Mouse (Mus musculus): ENCODE measurements at regions not wholly inside any gene's neighbourhood (a gene's known extent, or its start where the extent isn't known, plus 50 kb on each side); places are given as distances from the start of the nearest gene placed in this dataset.
"Not testable (repeated sequence)": the region's sequence is repeated elsewhere in the genome, so short reads cannot be mapped to it uniquely, and the experiment has no call there.

GRCm38 (mm10) chr4:84165256-84165655 is 509.8 kb downstream of the Bnc2 start:
- ATAC-seq (ENCODE audit: low FRiP score, low TSS enrichment), result no peak
- H3K27me3 ChIP-seq (ENCODE audit: control insufficient read depth, insufficient read depth, low read length), result peaks cover 15% of the 10 kb centered on the region; the same call in 1 of the 2 replicates
- no peak overlapping the region for H3K4me3 ChIP-seq (replicated peaks; ENCODE audit: low read depth, low read length)
- WGBS, result 88% methylated on average over 3 of the region's 3 CpGs
- no peak overlapping the region for H3K4me2 ChIP-seq (ENCODE audit: low read length)
- H3K9ac ChIP-seq (replicated peaks; ENCODE audit: low read length), result no peak overlapping the region
- no peak overlapping the region for H3K27ac ChIP-seq (replicated peaks; ENCODE audit: low read depth, low read length)
- H3K36me3 ChIP-seq (ENCODE audit: control insufficient read depth, insufficient read depth, low read length), result no peaks in the 10 kb centered on the region
- no peaks in the 10 kb centered on the region for H3K4me1 ChIP-seq (ENCODE audit: control insufficient read depth, insufficient read depth, low read length)
- DNase-seq, result no peak
- H3K9me3 ChIP-seq (ENCODE audit: control insufficient read depth, low read length), result no peaks in the 10 kb centered on the region

GRCm38 (mm10) chr4:84172841-84173240 is 502.2 kb downstream of the Bnc2 start:
- Histone ChIP-seq H3K9me3 (ENCODE audit: control insufficient read depth, low read length) (no peaks in the 10 kb centered on the region), H3K9ac (replicated peaks; ENCODE audit: low read length) (no peak overlapping the region), H3K27ac (replicated peaks; ENCODE audit: low read depth, low read length) (no peak overlapping the region), H3K36me3 (ENCODE audit: control insufficient read depth, insufficient read depth, low read length) (no peaks in the 10 kb centered on the region), H3K4me2 (ENCODE audit: low read length) (no peak overlapping the region), H3K4me1 (ENCODE audit: control insufficient read depth, insufficient read depth, low read length) (peaks cover 15% of the 10 kb centered on the region; the same call in 1 of the 2 replicates), H3K27me3 (ENCODE audit: control insufficient read depth, insufficient read depth, low read length) (peaks cover 33% of the 10 kb centered on the region), H3K4me3 (replicated peaks; ENCODE audit: low read depth, low read length) (no peak overlapping the region)
- 10% methylated on average over 6 of the region's 6 CpGs for WGBS
- DNase-seq, result peak; percentile 64
- ATAC-seq (ENCODE audit: low FRiP score, low TSS enrichment), result peak; percentile 60; the same call in 1 of the 2 replicates

GRCm38 (mm10) chr4:84173441-84173840 is 501.6 kb downstream of the Bnc2 start:
- H3K9ac ChIP-seq (replicated peaks; ENCODE audit: low read length), result no peak overlapping the region
- 37% methylated on average over 2 of the region's 2 CpGs for WGBS
- no peak overlapping the region for H3K4me2 ChIP-seq (ENCODE audit: low read length)
- H3K27me3 ChIP-seq (ENCODE audit: control insufficient read depth, insufficient read depth, low read length), result peaks cover 33% of the 10 kb centered on the region
- peaks cover 15% of the 10 kb centered on the region; the same call in 1 of the 2 replicates for H3K4me1 ChIP-seq (ENCODE audit: control insufficient read depth, insufficient read depth, low read length)
- no peaks in the 10 kb centered on the region for H3K36me3 ChIP-seq (ENCODE audit: control insufficient read depth, insufficient read depth, low read length)
- H3K27ac ChIP-seq (replicated peaks; ENCODE audit: low read depth, low read length), result no peak overlapping the region
- DNase-seq (no peak), ATAC-seq (ENCODE audit: low FRiP score, low TSS enrichment) (no peak)
- no peak overlapping the region for H3K4me3 ChIP-seq (replicated peaks; ENCODE audit: low read depth, low read length)
- no peaks in the 10 kb centered on the region for H3K9me3 ChIP-seq (ENCODE audit: control insufficient read depth, low read length)

- not testable (repeated sequence) for H3K27ac ChIP-seq (replicated peaks; ENCODE audit: low read depth, low read length); H3K9ac ChIP-seq (replicated peaks; ENCODE audit: low read length); ATAC-seq (ENCODE audit: low FRiP score, low TSS enrichment); H3K4me3 ChIP-seq (replicated peaks; ENCODE audit: low read depth, low read length); H3K4me2 ChIP-seq (ENCODE audit: low read length); H3K9me3 ChIP-seq (ENCODE audit: control insufficient read depth, low read length); DNase-seq; H3K36me3 ChIP-seq (ENCODE audit: control insufficient read depth, insufficient read depth, low read length)
- 96% methylated on average over 6 of the region's 6 CpGs for WGBS
- Histone ChIP-seq H3K27me3 (ENCODE audit: control insufficient read depth, insufficient read depth, low read length) (peaks cover 26% of the 10 kb centered on the region), H3K4me1 (ENCODE audit: control insufficient read depth, insufficient read depth, low read length) (peaks cover 15% of the 10 kb centered on the region; the same call in 1 of the 2 replicates)
Observed at GRCm38 (mm10) chr4:84176457-84176856, 498.6 kb downstream of the Bnc2 start.

- no peak for ATAC-seq (ENCODE audit: low FRiP score, low TSS enrichment)
- DNase-seq, result peak; percentile 35
- 10% methylated on average over 3 of the region's 3 CpGs for WGBS
- no peak overlapping the region for H3K9ac ChIP-seq (replicated peaks; ENCODE audit: low read length)
- peaks cover 8% of the 10 kb centered on the region; the same call in 1 of the 2 replicates for H3K4me1 ChIP-seq (ENCODE audit: control insufficient read depth, insufficient read depth, low read length)
- H3K9me3 ChIP-seq (ENCODE audit: control insufficient read depth, low read length), result no peaks in the 10 kb centered on the region
- no peak overlapping the region for H3K4me2 ChIP-seq (ENCODE audit: low read length)
- H3K27ac ChIP-seq (replicated peaks; ENCODE audit: low read depth, low read length), result no peak overlapping the region
- H3K4me3 ChIP-seq (replicated peaks; ENCODE audit: low read depth, low read length), result no peak overlapping the region
- H3K36me3 ChIP-seq (ENCODE audit: control insufficient read depth, insufficient read depth, low read length), result no peaks in the 10 kb centered on the region
- peaks cover 21% of the 10 kb centered on the region for H3K27me3 ChIP-seq (ENCODE audit: control insufficient read depth, insufficient read depth, low read length)
Observed at GRCm38 (mm10) chr4:84177827-84178226, 497.2 kb downstream of the Bnc2 start.

GRCm38 (mm10) chr4:84184436-84184835 is 490.6 kb downstream of the Bnc2 start:
- H3K27me3 ChIP-seq (ENCODE audit: control insufficient read depth, insufficient read depth, low read length), result no peaks in the 10 kb centered on the region
- WGBS, result 91% methylated on average over 4 of the region's 4 CpGs
- ATAC-seq (ENCODE audit: low FRiP score, low TSS enrichment), result no peak

GRCm38 (mm10) chr4:84184844-84185243 is 490.2 kb downstream of the Bnc2 start:
- Histone ChIP-seq H3K36me3 (ENCODE audit: control insufficient read depth, insufficient read depth, low read length) (no peaks in the 10 kb centered on the region), H3K27ac (replicated peaks; ENCODE audit: low read depth, low read length) (no peak overlapping the region), H3K9me3 (ENCODE audit: control insufficient read depth, low read length) (no peaks in the 10 kb centered on the region), H3K9ac (replicated peaks; ENCODE audit: low read length) (no peak overlapping the region), H3K4me1 (ENCODE audit: control insufficient read depth, insufficient read depth, low read length) (no peaks in the 10 kb centered on the region), H3K4me3 (replicated peaks; ENCODE audit: low read depth, low read length) (no peak overlapping the region), H3K4me2 (ENCODE audit: low read length) (no peak overlapping the region), H3K27me3 (ENCODE audit: control insufficient read depth, insufficient read depth, low read length) (no peaks in the 10 kb centered on the region)
- no peak for ATAC-seq (ENCODE audit: low FRiP score, low TSS enrichment)
- no peak for DNase-seq
- 91% methylated on average over 6 of the region's 6 CpGs for WGBS

More at GRCm38 (mm10) chr4:84184436-84184835, 490.6 kb downstream of the Bnc2 start:
- H3K9ac ChIP-seq (replicated peaks; ENCODE audit: low read length), result no peak overlapping the region
- H3K4me2 ChIP-seq (ENCODE audit: low read length), result no peak overlapping the region
- H3K27ac ChIP-seq (replicated peaks; ENCODE audit: low read depth, low read length), result no peak overlapping the region
- DNase-seq, result no peak
- H3K36me3 ChIP-seq (ENCODE audit: control insufficient read depth, insufficient read depth, low read length), result no peaks in the 10 kb centered on the region
- H3K4me3 ChIP-seq (replicated peaks; ENCODE audit: low read depth, low read length), result no peak overlapping the region
- H3K9me3 ChIP-seq (ENCODE audit: control insufficient read depth, low read length), result no peaks in the 10 kb centered on the region
- no peaks in the 10 kb centered on the region for H3K4me1 ChIP-seq (ENCODE audit: control insufficient read depth, insufficient read depth, low read length)

- Histone ChIP-seq H3K4me2 (ENCODE audit: low read length) (no peak overlapping the region), H3K27me3 (ENCODE audit: control insufficient read depth, insufficient read depth, low read length) (no peaks in the 10 kb centered on the region), H3K4me1 (ENCODE audit: control insufficient read depth, insufficient read depth, low read length) (no peaks in the 10 kb centered on the region), H3K27ac (replicated peaks; ENCODE audit: low read depth, low read length) (no peak overlapping the region), H3K36me3 (ENCODE audit: control insufficient read depth, insufficient read depth, low read length) (no peaks in the 10 kb centered on the region), H3K4me3 (replicated peaks; ENCODE audit: low read depth, low read length) (no peak overlapping the region), H3K9ac (replicated peaks; ENCODE audit: low read length) (no peak overlapping the region), H3K9me3 (ENCODE audit: control insufficient read depth, low read length) (no peaks in the 10 kb centered on the region)
- no peak for ATAC-seq (ENCODE audit: low FRiP score, low TSS enrichment)
- DNase-seq, result no peak
- 82% methylated on average over 12 of the region's 12 CpGs for WGBS
Observed at GRCm38 (mm10) chr4:84189315-84189714, 485.8 kb downstream of the Bnc2 start.

GRCm38 (mm10) chr4:84191303-84191702 is 483.8 kb downstream of the Bnc2 start:
- 87% methylated on average over 2 of the region's 2 CpGs for WGBS
- Histone ChIP-seq H3K27ac (replicated peaks; ENCODE audit: low read depth, low read length) (no peak overlapping the region), H3K9ac (replicated peaks; ENCODE audit: low read length) (no peak overlapping the region), H3K4me2 (ENCODE audit: low read length) (no peak overlapping the region), H3K4me3 (replicated peaks; ENCODE audit: low read depth, low read length) (no peak overlapping the region), H3K36me3 (ENCODE audit: control insufficient read depth, insufficient read depth, low read length) (no peaks in the 10 kb centered on the region), H3K27me3 (ENCODE audit: control insufficient read depth, insufficient read depth, low read length) (no peaks in the 10 kb centered on the region), H3K9me3 (ENCODE audit: control insufficient read depth, low read length) (no peaks in the 10 kb centered on the region), H3K4me1 (ENCODE audit: control insufficient read depth, insufficient read depth, low read length) (no peaks in the 10 kb centered on the region)
- no peak for ATAC-seq (ENCODE audit: low FRiP score, low TSS enrichment)
- no peak for DNase-seq
